Mouse (Mus musculus) lung, adult 2 months (tissue): Measurements from ENCODE around the gene Wdfy4.

Experiments
- CTCF ChIP-seq: fragments of 200-500 bp; IDR thresholded peaks from 2 replicates; pipeline ENCODE4 v1.5.1; 2011; ENCODE audit warnings: mild to moderate bottlenecking, low read length, control low read depth; ENCODE audit not compliant: insufficient read depth
- POLR2A ChIP-seq: fragments of 200-500 bp; IDR thresholded peaks from 2 replicates; pipeline ENCODE4 v1.6.1; 2011; ENCODE audit warnings: low read depth, mild to moderate bottlenecking, control low read depth, low read length, borderline replicate concordance; ENCODE audit errors: extremely low read depth

DNA sequence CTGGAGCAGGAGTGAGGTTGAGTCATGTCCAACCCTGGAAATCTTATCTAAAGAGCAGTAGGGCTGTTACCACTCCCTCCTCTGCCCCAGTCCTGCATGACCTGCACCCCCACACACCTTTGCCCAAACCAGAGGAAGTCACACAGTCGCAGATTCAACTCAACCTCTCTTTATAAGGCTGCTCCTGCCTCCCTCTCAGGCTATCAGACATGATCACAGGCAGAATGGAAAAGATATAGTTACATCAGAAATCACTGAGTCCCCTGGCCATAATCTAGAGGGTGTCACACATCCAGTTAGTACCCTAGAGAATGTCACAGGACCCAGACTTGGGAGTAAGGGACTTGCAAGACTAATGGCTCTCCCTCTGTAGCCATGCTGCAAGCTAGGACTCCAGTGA is 68.7 kb downstream of the Wdfy4 start:
- TF ChIP-seq CTCF (no peak), POLR2A (no peak)
